Mouse (Mus musculus) midbrain, postnatal 0 days (tissue): Measurements from ENCODE around the gene Pdlim1. TPM values are rescaled to one million over a fixed set of nuclear protein-coding genes. Genes with fewer than 3 reads are reported as not detected.

Experiments
- ATAC-seq: fragments of 200-750 bp; cut with Nextera tagmentation; 2 replicates; pipeline ENCODE4 v1.8.0; 2017; ENCODE audit warnings: moderate number of reproducible peaks, mild to moderate bottlenecking, moderate TSS enrichment, moderate library complexity; ENCODE audit not compliant: low FRiP score
- DNase-seq: peaks from one replicate; pipeline ENCODE4 v3.0.0-alpha.2; 2015; ENCODE audit warnings: low spot score
- H3K27ac ChIP-seq: fragments of 300-500 bp; sonication (generic); 2 replicates; pipeline ENCODE4 v1.5.1; 2014; ENCODE audit warnings: low read depth, mild to moderate bottlenecking, low read length, mixed read lengths
- H3K27me3 ChIP-seq: fragments of 300-500 bp; sonication (generic); 2 replicates; pipeline ENCODE4 v1.6.1; 2014; ENCODE audit warnings: low read length, control low read depth, mixed read lengths; ENCODE audit not compliant: insufficient read depth
- H3K36me3 ChIP-seq: fragments of 300-500 bp; sonication (generic); 2 replicates; pipeline ENCODE4 v1.6.1; 2014; ENCODE audit warnings: low read length, control low read depth, mixed read lengths; ENCODE audit not compliant: insufficient read depth
- H3K4me1 ChIP-seq: fragments of 300-500 bp; sonication (generic); 2 replicates; pipeline ENCODE4 v1.6.1; 2014; ENCODE audit warnings: mild to moderate bottlenecking, control low read depth, antibody characterized with exemption, low read length, mixed read lengths; ENCODE audit not compliant: insufficient read depth
- H3K4me2 ChIP-seq: fragments of 300-500 bp; sonication (generic); 2 replicates; pipeline ENCODE4 v1.6.1; 2014; ENCODE audit warnings: low read depth, mild to moderate bottlenecking, low read length, mixed read lengths; ENCODE audit not compliant: poor library complexity, severe bottlenecking
- H3K4me3 ChIP-seq: fragments of 300-500 bp; sonication (generic); 2 replicates; pipeline ENCODE4 v1.5.1; 2014; ENCODE audit warnings: low read depth, mild to moderate bottlenecking, low read length, moderate library complexity
- H3K9ac ChIP-seq: fragments of 300-500 bp; sonication (generic); replicated peaks from 2 replicates; pipeline ENCODE4 v1.6.1; 2014; ENCODE audit warnings: mild to moderate bottlenecking, low read length, moderate library complexity, mixed read lengths; ENCODE audit not compliant: poor library complexity, severe bottlenecking
- H3K9me3 ChIP-seq: fragments of 300-500 bp; sonication (generic); 2 replicates; pipeline ENCODE4 v1.6.1; 2016; ENCODE audit warnings: low read length, control low read depth
- CTCF ChIP-seq: IDR thresholded peaks from 2 replicates; pipeline ENCODE4 v1.5.1; 2016; ENCODE audit warnings: antibody characterized with exemption, mild to moderate bottlenecking
- WGBS: fragments of 180-500 bp; shearing (Covaris S2); extraction: QIAGEN DNeasy Blood & Tissue Kit; methylation state at CpG from one replicate; pipeline ENCODE4 v1.1.7; 2014; 5-methylcytosine and 5-hydroxymethylcytosine counted together
- polyA plus RNA-seq: library from polyadenylated mRNA; unstranded; fragments of >200 nt; fragmentation: Nextera tagmentation; extraction: Ambion mirVana; gene quantifications from 2 replicates; pipeline ENCODE4 v1.2.1, GENCODE M21; 2015
- total RNA-seq: library from RNA; depleted of rRNA; stranded (reverse); fragments of >200 nt; gene quantifications from 2 replicates; pipeline ENCODE4 v1.2.3, GENCODE M21; 2014

Gene Pdlim1
- total and polyA plus RNA-seq, 2 experiments from 2014 or later, result 1.5 to 4.4 TPM

- no peak for TF ChIP-seq CTCF
- no peak overlapping the region for H3K4me3 ChIP-seq
- no peaks in the 10 kb centered on the region for H3K9me3 ChIP-seq
- WGBS, result 74% methylated on average over 5 of the region's 5 CpGs
- H3K4me1 ChIP-seq, result no peaks in the 10 kb centered on the region
- no peaks in the 10 kb centered on the region for H3K27me3 ChIP-seq
- no peak overlapping the region for H3K4me2 ChIP-seq
- DNase-seq, result no peak
- H3K36me3 ChIP-seq, result peaks cover 11% of the 10 kb centered on the region
- H3K27ac ChIP-seq, result no peak overlapping the region
- ATAC-seq, result no peak
- no peak overlapping the region for H3K9ac ChIP-seq
These were observed 30.8 kb upstream of the Pdlim1 start for GRCm38 (mm10) chr19:40302477-40302876.

- Histone ChIP-seq H3K4me2 (no peak overlapping the region), H3K9me3 (no peaks in the 10 kb centered on the region), H3K27me3 (no peaks in the 10 kb centered on the region), H3K4me3 (no peak overlapping the region), H3K9ac (no peak overlapping the region), H3K4me1 (no peaks in the 10 kb centered on the region), H3K36me3 (peaks cover 11% of the 10 kb centered on the region), H3K27ac (0 out of 2 replicates have a peak overlapping the region, but pooled peaks have one; percentile 26)
- DNase-seq, result no peak
- 60% methylated on average over 12 of the region's 12 CpGs for WGBS
- no peak for ATAC-seq
- no peak for TF ChIP-seq CTCF
These were observed 28.5 kb upstream of the Pdlim1 start for GRCm38 (mm10) chr19:40299983-40300759.

GRCm38 (mm10) chr19:40299182-40299581 is 27.5 kb upstream of the Pdlim1 start:
- H3K27me3 ChIP-seq, result no peaks in the 10 kb centered on the region
- ATAC-seq, result no peak
- H3K4me1 ChIP-seq, result no peaks in the 10 kb centered on the region
- no peak overlapping the region for H3K4me2 ChIP-seq
- no peak overlapping the region for H3K9ac ChIP-seq
- no peaks in the 10 kb centered on the region for H3K9me3 ChIP-seq
- no peak for DNase-seq
- WGBS, result 82% methylated on average over 6 of the region's 6 CpGs
- peaks cover 10% of the 10 kb centered on the region for H3K36me3 ChIP-seq
- TF ChIP-seq CTCF, result no peak
- no peak overlapping the region for H3K27ac ChIP-seq
- no peak overlapping the region for H3K4me3 ChIP-seq

GRCm38 (mm10) chr19:40298574-40298973 is 26.9 kb upstream of the Pdlim1 start:
- Histone ChIP-seq H3K27me3 (no peaks in the 10 kb centered on the region), H3K9me3 (no peaks in the 10 kb centered on the region), H3K9ac (no peak overlapping the region), H3K4me2 (no peak overlapping the region), H3K27ac (no peak overlapping the region), H3K36me3 (peaks cover 12% of the 10 kb centered on the region), H3K4me3 (no peak overlapping the region), H3K4me1 (no peaks in the 10 kb centered on the region)
- no peak for TF ChIP-seq CTCF
- ATAC-seq (no peak), DNase-seq (no peak)
- WGBS, result 70% methylated on average over 2 of the region's 2 CpGs

GRCm38 (mm10) chr19:40297798-40298144 is 26.1 kb upstream of the Pdlim1 start:
- Histone ChIP-seq H3K27ac (no peak overlapping the region), H3K4me1 (no peaks in the 10 kb centered on the region), H3K9ac (no peak overlapping the region), H3K9me3 (no peaks in the 10 kb centered on the region), H3K4me2 (no peak overlapping the region), H3K36me3 (peaks cover 12% of the 10 kb centered on the region), H3K4me3 (no peak overlapping the region), H3K27me3 (no peaks in the 10 kb centered on the region)
- 71% methylated on average over 4 of the region's 4 CpGs for WGBS
- TF ChIP-seq CTCF, result no peak
- no peak for DNase-seq
- ATAC-seq, result no peak

- H3K27me3 ChIP-seq, result no peaks in the 10 kb centered on the region
- H3K27ac ChIP-seq, result no peak overlapping the region
- no peaks in the 10 kb centered on the region for H3K4me1 ChIP-seq
- DNase-seq (no peak), ATAC-seq (no peak)
- no peak overlapping the region for H3K4me3 ChIP-seq
- peaks cover 12% of the 10 kb centered on the region for H3K36me3 ChIP-seq
- TF ChIP-seq CTCF, result no peak
- no peaks in the 10 kb centered on the region for H3K9me3 ChIP-seq
- WGBS, result 79% methylated on average over 7 of the region's 7 CpGs
- no peak overlapping the region for H3K4me2 ChIP-seq
- no peak overlapping the region for H3K9ac ChIP-seq
These were observed 25.6 kb upstream of the Pdlim1 start for GRCm38 (mm10) chr19:40297078-40297797.
